Mouse (Mus musculus): ENCODE data around the gene Syngr2. TPM values are rescaled to one million over a fixed set of nuclear protein-coding genes. Genes with fewer than 3 reads are reported as not detected.
"Not testable (repeated sequence)": the region's sequence is repeated elsewhere in the genome, so short reads cannot be mapped to it uniquely, and the experiment has no call there.

Gene Syngr2
- polyA plus RNA-seq, 1 experiment: 12.9 TPM

DNA sequence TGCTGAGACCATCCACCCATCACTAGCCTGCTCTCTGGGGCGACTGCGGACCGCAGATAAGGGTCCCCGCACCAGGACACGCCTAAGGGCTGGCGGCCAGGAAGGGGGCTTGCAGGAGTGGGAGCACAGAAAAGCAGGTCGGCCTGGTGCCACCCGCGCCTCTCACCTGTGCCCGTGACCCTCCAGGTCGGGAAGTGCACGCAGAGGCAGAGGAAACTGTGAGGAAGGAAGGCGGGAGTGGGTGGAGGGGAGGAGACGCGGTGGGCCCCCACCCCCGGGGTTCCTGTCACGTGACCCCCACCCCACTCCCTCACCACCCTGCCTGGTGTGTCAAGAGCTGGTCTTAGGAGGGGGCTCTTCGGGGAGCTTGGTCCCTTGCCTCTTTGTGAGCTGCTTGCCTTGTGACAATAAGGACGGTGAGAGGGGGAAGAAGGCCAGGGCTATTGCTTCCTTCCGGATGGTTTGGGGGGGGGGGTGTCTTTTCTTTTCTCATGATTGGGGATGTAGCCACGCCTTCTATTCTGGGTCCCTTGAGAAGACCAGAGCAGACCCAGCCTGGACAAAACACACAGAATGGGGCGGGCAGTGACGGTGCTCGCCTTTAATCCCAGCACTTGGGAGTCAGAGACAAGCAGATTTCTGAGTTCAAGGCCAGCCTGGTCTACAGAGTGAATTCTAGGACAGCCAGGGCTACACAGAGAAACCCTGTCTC, 27.3 kb upstream of the Syngr2 start, which contains the start of the genes Tmc8 and Tmc6:
TSS of gene Tmc8 (plus strand) at position 84 of the 712 bp plus-strand sequence.
TSS of gene Tmc6 (minus strand) at position 206 of the 712 bp plus-strand sequence.
- no peak for DNase-seq (ENCODE audit: low read depth)
- no peak for TF ChIP-seq POLR2A (IDR thresholded peaks at IDR 0.05; ENCODE audit: borderline replicate concordance, extremely low read depth, insufficient read depth, insufficient read length, poor library complexity, severe bottlenecking)
- TF ChIP-seq CTCF (IDR thresholded peaks at IDR 0.05; ENCODE audit: borderline replicate concordance, extremely low read depth, insufficient read depth, insufficient read length): no peak

DNA sequence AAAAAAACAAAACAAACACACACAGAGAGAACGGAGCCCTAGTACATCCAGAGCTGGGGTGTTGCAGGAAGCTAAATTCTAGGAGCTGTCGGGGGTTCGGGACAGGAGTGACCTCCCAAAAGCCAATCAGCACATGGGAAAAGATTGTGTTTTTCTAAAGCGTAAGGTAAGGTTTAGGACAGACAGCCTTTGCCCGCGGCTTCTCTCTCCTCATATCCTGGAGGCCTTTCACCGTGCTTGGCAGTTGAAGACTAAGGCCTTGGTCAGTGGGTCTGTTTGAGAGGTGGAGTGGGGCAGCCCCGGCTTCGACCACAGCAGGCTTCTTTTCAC, 26.8 kb upstream of the Syngr2 start:
- no peak for DNase-seq (ENCODE audit: low read depth)
- TF ChIP-seq CTCF (IDR thresholded peaks at IDR 0.05; ENCODE audit: borderline replicate concordance, extremely low read depth, insufficient read depth, insufficient read length): no peak
- TF ChIP-seq POLR2A (IDR thresholded peaks at IDR 0.05; ENCODE audit: borderline replicate concordance, extremely low read depth, insufficient read depth, insufficient read length, poor library complexity, severe bottlenecking): no peak

DNA sequence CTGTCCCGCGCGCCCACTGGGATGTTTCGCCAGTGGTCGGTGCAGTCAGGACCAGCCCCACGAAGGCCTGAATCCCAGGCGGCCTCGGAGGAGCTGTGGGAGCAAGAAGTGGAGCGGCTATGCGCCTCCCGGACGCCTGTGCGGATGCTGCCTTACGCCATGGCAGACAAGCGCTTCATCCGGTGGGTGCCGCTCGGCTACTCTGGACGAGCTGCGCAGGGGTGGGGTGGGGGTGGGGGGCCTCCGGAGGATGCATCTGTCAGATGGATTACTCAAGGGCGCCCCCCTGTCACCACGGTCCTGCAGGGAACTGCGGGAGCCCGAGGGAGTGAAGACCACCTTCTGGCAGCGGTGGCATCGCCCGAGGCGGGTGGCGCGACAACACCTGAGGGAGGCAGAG, 26.4 kb upstream of the Syngr2 start:
- TF ChIP-seq POLR2A (IDR thresholded peaks at IDR 0.05; ENCODE audit: borderline replicate concordance, extremely low read depth, insufficient read depth, insufficient read length, poor library complexity, severe bottlenecking): no peak
- TF ChIP-seq CTCF (IDR thresholded peaks at IDR 0.05; ENCODE audit: borderline replicate concordance, extremely low read depth, insufficient read depth, insufficient read length): peak; percentile 71
- DNase-seq (ENCODE audit: low read depth): peak; percentile 81

DNA sequence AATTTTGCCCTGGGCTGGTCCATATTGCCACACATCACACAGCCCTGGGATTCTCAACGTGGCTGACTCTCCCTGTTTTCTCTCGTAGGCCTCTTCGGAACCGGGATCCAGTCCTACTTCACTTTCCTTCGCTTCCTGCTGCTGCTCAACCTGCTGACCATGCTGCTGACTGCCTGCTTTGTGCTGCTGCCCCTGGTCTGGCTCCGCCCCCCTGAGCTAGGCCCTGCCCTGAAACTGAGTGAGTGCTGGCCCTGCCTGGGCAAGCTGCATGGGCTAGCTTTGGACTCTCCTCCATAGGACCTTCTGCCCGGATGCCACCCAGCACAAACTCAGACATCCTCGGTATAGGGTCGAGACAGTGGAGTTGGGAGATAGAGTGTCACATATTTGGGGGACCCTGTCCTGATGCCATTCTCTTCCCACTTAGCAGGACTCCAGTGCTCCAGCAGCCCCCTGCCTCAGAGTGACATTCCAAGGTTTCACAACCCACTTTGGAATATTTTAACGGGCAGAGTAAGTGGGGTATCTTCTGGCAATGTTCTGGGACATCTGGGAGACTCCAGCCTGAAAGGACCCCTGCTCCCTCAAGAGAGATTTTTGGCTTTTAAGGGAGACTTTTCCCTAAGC, 25.7 kb upstream of the Syngr2 start:
- no peak for DNase-seq (ENCODE audit: low read depth)

DNA sequence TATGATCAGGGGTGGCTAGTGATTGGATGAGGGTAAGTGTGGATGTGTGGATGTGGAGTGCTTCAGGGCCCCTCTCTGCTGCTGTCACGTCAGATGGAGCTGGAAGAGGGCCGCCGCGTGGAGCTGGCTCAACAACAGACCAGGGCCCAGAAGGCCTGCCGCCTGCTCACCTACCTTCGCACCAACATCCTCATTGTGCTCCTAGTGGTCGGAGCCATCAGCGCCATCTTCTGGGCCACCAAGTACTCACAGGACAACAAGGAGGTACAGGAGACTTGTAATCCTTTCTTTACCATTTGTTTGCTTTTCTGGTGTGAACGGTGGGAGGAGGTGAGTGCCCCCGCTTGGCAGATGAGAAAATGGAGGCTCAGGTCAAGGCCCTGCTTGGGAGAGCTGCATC, 23.2 kb upstream of the Syngr2 start:
- no peak for TF ChIP-seq POLR2A (IDR thresholded peaks at IDR 0.05; ENCODE audit: borderline replicate concordance, extremely low read depth, insufficient read depth, insufficient read length, poor library complexity, severe bottlenecking)
- peak; percentile 61; the same call in 1 of the 2 replicates for TF ChIP-seq CTCF (IDR thresholded peaks at IDR 0.05; ENCODE audit: borderline replicate concordance, extremely low read depth, insufficient read depth, insufficient read length)
- DNase-seq (ENCODE audit: low read depth): peak; percentile 82

More for the DNA sequence above, 25.7 kb upstream of the Syngr2 start:
- no peak for TF ChIP-seq CTCF (IDR thresholded peaks at IDR 0.05; ENCODE audit: borderline replicate concordance, extremely low read depth, insufficient read depth, insufficient read length)
- no peak for TF ChIP-seq POLR2A (IDR thresholded peaks at IDR 0.05; ENCODE audit: borderline replicate concordance, extremely low read depth, insufficient read depth, insufficient read length, poor library complexity, severe bottlenecking)

DNA sequence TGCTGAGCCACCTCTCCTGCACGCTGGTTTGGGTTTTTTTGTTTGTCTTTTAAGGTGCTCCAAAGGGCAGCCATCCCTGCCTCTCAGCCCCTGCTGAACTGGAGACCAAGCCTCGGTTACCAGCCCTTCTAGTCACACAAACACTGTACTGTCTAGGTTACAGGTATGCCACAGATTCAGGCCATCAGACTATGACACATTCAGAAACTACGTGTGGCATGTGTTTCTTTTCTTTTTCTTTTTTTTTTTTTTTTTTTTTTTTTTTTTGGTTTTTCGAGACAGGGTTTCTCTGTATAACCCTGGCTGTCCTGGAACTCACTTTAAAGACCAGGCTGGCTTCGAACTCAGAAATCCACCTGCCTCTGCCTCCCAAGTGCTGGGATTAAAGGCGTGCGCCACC, 21.0 kb upstream of the Syngr2 start:
- DNase-seq (ENCODE audit: low read depth): not testable (repeated sequence)

DNA sequence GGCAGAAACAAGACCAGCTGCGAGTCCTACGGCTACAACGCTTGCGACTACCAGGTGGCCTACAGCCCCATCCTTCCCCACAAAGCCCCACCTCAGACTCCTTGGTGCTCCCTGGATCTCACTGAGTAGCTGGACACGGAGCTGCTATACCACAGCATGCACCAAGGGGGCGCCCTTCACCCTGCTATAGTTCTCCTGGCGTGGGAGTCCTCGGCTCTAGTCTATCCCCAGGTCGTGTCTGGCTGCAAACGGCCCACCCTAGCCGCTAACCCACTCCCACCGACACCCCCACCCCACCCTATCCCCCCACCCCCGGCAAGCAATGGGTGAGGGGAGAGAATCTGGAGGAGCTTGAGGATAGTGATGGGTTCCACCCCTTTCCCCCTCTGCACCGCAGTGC, 19.2 kb upstream of the Syngr2 start:
- TF ChIP-seq CTCF (IDR thresholded peaks at IDR 0.05; ENCODE audit: borderline replicate concordance, extremely low read depth, insufficient read depth, insufficient read length) (peak; percentile 84), POLR2A (IDR thresholded peaks at IDR 0.05; ENCODE audit: borderline replicate concordance, extremely low read depth, insufficient read depth, insufficient read length, poor library complexity, severe bottlenecking) (no peak)
- DNase-seq (ENCODE audit: low read depth): peak; percentile 49

DNA sequence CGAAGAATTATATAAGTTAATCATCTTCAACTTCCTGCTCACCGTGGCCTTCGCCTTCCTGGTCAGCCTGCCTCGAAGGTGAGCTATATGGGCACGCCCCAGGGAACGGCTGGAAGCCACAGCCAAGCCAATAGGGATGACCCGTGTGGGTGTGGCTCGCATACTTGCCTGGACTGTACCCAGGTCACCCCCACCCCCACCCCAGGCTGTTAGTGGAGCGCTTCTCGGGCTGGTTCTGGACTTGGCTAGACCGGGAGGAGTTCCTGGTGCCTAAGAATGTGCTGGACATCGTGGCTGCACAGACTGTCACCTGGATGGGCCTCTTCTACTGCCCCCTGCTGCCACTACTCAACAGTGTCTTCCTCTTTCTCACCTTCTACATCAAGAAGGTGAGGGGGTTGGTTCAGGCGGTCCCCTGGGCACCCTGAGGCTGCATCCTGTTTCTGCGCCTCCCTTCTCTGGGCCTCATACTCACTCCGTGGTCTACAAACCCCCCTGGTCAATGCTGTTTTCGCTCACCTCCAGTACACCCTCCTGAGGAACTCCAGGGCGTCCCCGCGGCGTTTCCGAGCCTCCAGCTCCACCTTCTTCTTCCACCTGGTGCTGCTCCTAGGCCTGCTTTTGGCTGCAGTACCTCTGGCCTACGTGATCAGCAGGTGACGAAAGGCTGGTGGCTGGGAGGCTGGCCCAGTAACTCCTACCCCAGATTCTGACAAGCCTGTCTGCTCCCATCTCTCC, 18.6 kb upstream of the Syngr2 start:
- no peak for DNase-seq (ENCODE audit: low read depth)
- TF ChIP-seq CTCF (IDR thresholded peaks at IDR 0.05; ENCODE audit: borderline replicate concordance, extremely low read depth, insufficient read depth, insufficient read length) (0 out of 2 replicates have a peak, but pooled peaks have one; percentile 0), POLR2A (IDR thresholded peaks at IDR 0.05; ENCODE audit: borderline replicate concordance, extremely low read depth, insufficient read depth, insufficient read length, poor library complexity, severe bottlenecking) (no peak)

DNA sequence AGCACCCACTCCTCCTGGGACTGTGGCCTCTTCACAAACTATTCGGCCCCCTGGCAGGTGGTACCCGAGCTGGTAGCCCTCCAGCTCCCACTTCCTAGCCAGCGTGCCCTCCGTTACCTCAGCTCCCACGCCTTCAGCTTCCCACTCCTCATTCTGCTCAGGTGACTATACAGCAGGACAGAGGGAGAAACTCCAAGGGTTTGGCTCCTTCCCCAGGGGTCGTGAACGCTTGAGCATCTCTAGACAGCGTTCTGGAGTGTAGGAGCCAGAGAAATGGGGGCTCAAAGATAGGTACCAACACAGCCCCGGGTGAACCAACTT, 18.1 kb upstream of the Syngr2 start:
- DNase-seq (ENCODE audit: low read depth): no peak

DNA sequence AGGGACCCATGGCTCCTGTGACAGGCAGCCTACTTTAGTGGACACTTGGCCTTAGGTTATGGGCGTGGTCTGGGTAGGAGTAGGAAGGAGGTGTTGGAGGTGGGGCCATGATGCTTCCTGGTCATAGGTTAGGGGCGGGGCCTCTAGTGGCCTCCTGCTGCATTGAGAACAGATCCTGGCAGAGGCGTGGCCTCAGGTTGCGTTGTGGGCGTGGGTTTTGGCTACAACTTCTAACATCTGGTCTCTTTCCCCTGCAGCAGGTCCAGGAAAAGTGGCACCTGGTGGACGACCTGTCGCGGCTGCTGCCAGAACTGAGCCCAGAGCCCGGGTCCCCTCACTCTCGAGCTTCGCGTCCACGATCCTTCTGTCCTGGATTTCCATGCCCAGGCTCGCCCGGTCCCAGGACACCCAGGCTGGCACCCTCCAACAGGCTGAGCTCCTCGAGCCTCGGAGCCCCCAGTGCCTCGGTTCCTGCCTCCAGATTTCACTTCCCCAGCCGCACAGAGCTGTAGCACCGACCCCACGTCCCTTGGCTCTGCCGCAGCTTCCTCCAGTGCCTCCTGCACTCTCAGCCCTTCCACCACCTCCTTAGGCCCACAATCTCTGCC, 17.1 kb upstream of the Syngr2 start:
- DNase-seq (ENCODE audit: low read depth): no peak
- TF ChIP-seq POLR2A (IDR thresholded peaks at IDR 0.05; ENCODE audit: borderline replicate concordance, extremely low read depth, insufficient read depth, insufficient read length, poor library complexity, severe bottlenecking): no peak

More for the DNA sequence above, 18.1 kb upstream of the Syngr2 start:
- no peak for TF ChIP-seq CTCF (IDR thresholded peaks at IDR 0.05; ENCODE audit: borderline replicate concordance, extremely low read depth, insufficient read depth, insufficient read length)
- TF ChIP-seq POLR2A (IDR thresholded peaks at IDR 0.05; ENCODE audit: borderline replicate concordance, extremely low read depth, insufficient read depth, insufficient read length, poor library complexity, severe bottlenecking): no peak

DNA sequence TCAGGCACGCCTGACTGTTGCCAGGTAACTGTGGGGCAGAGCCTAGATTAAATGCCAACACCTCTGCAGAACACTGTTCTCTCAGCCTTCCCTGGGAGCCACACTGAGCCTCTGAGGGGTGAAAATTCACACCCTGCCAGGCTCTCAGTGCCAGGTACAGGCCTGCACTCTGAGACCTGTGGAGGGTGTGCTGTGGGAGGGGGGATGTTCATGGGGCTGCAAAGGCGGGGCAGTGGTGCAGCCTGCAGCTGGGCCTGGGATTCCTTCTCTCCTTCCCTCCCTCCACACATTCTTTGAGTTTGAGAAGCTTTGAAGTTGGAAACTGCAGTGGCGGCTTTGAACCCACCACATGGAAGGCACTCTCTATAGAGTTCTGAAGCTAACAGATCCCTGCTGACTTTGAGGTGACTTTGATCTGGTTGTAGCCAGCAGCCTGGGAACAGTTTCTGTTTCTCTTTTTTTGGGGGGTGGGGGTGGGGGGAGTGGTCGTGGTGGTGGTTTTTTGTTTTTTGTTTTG, 15.4 kb upstream of the Syngr2 start:
- peak; percentile 23 for DNase-seq (ENCODE audit: low read depth)
- TF ChIP-seq CTCF (IDR thresholded peaks at IDR 0.05; ENCODE audit: borderline replicate concordance, extremely low read depth, insufficient read depth, insufficient read length): no peak
- TF ChIP-seq POLR2A (IDR thresholded peaks at IDR 0.05; ENCODE audit: borderline replicate concordance, extremely low read depth, insufficient read depth, insufficient read length, poor library complexity, severe bottlenecking): no peak

Measured in brain, embryonic 14.5 days (tissue).